Mouse (Mus musculus): ENCODE measurements around the gene Kcnh8. TPM values are rescaled to one million over a fixed set of nuclear protein-coding genes. Genes with fewer than 3 reads are reported as not detected.

Kcnh8 gene
- polyA plus RNA-seq, 1 experiment from 2014 or later = not detected

DNA sequence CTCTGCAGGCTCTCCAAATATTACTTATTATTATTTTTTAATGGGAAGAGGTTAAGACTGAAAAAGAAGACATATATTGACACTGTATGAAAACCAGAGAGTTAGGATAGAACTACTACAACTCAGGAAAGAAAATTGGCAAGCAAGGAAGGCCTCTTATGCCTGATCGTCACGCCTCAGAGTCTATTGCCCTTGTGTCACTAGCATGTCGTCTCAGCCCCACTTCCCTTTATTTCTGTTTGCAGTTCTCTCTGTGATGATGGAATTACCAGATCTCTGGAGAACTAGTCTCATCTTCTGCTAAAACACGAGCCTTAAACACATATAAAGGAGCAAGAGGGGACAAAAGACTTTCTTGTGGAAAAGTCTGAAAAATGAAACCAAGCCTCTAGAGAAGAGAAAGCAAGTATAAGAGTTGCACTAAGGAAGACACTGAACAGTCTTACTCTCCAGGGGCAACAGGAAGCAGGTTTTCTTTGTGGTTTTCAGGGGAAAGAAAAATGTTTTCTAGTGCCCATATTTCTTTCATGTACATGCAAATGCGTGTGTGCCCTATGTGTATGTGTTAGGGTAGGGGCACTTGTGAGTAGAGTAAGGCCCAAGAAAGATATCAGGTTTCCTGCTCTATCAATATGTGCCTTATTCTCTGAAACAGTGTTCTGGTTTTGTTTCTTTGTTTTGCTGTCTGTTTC is 10.9 kb upstream of the Kcnh8 start:
- Histone ChIP-seq H3K36me3 (replicated peaks; ENCODE audit: insufficient read depth, low read length) (no peaks in the 10 kb centered on the region), H3K27ac (ENCODE audit: low read depth) (no peak overlapping the region), H3K27me3 (ENCODE audit: insufficient read depth, low read length) (no peaks in the 10 kb centered on the region), H3K4me2 (ENCODE audit: low read depth, low read length) (no peak overlapping the region), H3K4me1 (ENCODE audit: insufficient read depth) (no peaks in the 10 kb centered on the region), H3K4me3 (ENCODE audit: low read depth, low read length) (no peak overlapping the region), H3K9ac (replicated peaks) (no peak overlapping the region), H3K9me3 (ENCODE audit: low read length) (no peaks in the 10 kb centered on the region)
- WGBS (ENCODE audit: insufficient replicate concordance) = 21% methylated on average over 5 of the region's 5 CpGs
- TF ChIP-seq EP300 (IDR thresholded peaks at IDR 0.05; ENCODE audit: low read depth) = no peak
- TF ChIP-seq CTCF (IDR thresholded peaks at IDR 0.05; ENCODE audit: low read depth) = no peak
- DNase-seq (no peak), ATAC-seq (no peak)

DNA sequence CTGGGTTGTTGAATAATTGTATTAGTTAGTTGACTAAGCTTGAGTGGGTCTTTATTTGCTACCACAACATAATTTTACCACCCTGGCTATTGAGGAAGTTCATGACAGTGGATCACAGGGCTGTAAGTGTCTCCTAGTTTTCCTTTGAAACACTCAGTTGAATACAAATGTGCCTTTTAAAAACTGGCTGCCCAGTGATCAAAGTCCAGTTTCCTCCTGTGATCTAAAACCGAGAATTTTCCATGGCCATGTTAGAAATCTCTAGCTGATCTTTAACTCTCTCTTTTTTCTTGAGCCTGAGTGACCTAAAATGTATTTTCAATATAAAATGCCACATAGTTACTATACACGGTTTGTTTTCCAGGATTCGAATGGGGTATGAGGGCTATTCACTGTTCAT is 3.4 kb upstream of the Kcnh8 start:
- H3K36me3 ChIP-seq (replicated peaks; ENCODE audit: insufficient read depth, low read length) = no peaks in the 10 kb centered on the region
- H3K4me3 ChIP-seq (ENCODE audit: low read depth, low read length) = no peak overlapping the region
- H3K27me3 ChIP-seq (ENCODE audit: insufficient read depth, low read length) = peaks cover 30% of the 10 kb centered on the region
- ATAC-seq = no peak
- no peak for TF ChIP-seq EP300 (IDR thresholded peaks at IDR 0.05; ENCODE audit: low read depth)
- TF ChIP-seq CTCF (IDR thresholded peaks at IDR 0.05; ENCODE audit: low read depth) = no peak
- DNase-seq = no peak
- 64% methylated on average over 3 of the region's 3 CpGs for WGBS (ENCODE audit: insufficient replicate concordance)
- H3K9ac ChIP-seq (replicated peaks) = no peak overlapping the region
- no peaks in the 10 kb centered on the region for H3K4me1 ChIP-seq (ENCODE audit: insufficient read depth)
- no peak overlapping the region for H3K27ac ChIP-seq (ENCODE audit: low read depth)
- no peaks in the 10 kb centered on the region for H3K9me3 ChIP-seq (ENCODE audit: low read length)
- H3K4me2 ChIP-seq (ENCODE audit: low read depth, low read length) = no peak overlapping the region

DNA sequence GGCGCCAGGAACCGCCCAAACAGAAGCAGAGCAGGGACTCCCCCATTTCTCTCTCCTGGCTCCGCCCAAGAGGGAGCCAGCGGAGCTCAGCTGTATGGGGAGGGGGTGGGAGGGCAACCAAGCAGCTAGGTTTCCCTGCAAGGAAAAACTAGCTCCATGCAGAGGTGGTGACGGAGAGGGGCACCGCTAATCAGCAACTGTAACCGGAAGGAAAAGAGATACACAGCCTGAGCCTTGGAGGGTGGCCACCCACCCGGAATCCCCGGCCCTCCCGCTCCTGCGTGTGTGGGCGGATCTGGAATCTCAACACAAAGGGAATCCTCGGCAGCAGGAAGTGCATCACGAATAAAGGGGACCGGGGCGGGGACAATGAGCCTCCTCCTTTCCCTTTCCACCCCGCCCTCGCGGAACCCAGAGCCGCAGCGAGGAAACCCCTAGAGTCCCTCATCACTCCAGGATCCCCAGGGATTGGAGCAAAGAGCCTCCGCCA is 1.6 kb upstream of the Kcnh8 start:
- H3K9ac ChIP-seq (replicated peaks) = no peak overlapping the region
- peak; percentile 23 for DNase-seq

DNA sequence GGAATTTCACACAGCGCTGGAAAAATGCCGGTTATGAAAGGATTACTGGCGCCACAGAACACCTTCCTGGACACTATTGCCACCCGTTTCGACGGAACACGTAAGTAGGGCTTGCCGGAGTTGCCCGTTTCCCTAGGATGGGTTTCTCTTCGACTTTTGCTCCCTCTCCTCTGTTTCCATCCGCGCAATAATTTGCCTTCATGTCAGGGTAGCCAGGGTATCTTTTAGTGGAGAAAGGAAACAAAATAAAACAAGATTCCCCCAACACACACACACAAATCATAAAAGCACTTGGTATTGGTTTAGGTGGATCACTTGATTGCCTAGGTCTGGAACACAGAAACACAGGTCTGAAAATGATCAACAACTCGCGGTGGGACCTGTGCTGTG is 267 bp downstream of the Kcnh8 start:
- TF ChIP-seq EP300 (IDR thresholded peaks at IDR 0.05; ENCODE audit: low read depth) (no peak), CTCF (IDR thresholded peaks at IDR 0.05; ENCODE audit: low read depth) (no peak)
- H3K27me3 ChIP-seq (ENCODE audit: insufficient read depth, low read length) = peaks cover 31% of the 10 kb centered on the region
- no peak overlapping the region for H3K27ac ChIP-seq (ENCODE audit: low read depth)
- no peaks in the 10 kb centered on the region for H3K9me3 ChIP-seq (ENCODE audit: low read length)
- 4% methylated on average over 14 of the region's 14 CpGs for WGBS (ENCODE audit: insufficient replicate concordance)
- no peaks in the 10 kb centered on the region for H3K4me1 ChIP-seq (ENCODE audit: insufficient read depth)
- DNase-seq = no peak
- H3K4me2 ChIP-seq (ENCODE audit: low read depth, low read length) = no peak overlapping the region
- no peaks in the 10 kb centered on the region for H3K36me3 ChIP-seq (replicated peaks; ENCODE audit: insufficient read depth, low read length)
- no peak overlapping the region for H3K4me3 ChIP-seq (ENCODE audit: low read depth, low read length)
- no peak overlapping the region for H3K9ac ChIP-seq (replicated peaks)
- ATAC-seq = no peak

More for the DNA sequence above, 1.6 kb upstream of the Kcnh8 start:
- H3K27me3 ChIP-seq (ENCODE audit: insufficient read depth, low read length) = peaks cover 31% of the 10 kb centered on the region
- TF ChIP-seq EP300 (IDR thresholded peaks at IDR 0.05; ENCODE audit: low read depth) (no peak), CTCF (IDR thresholded peaks at IDR 0.05; ENCODE audit: low read depth) (no peak)
- WGBS (ENCODE audit: insufficient replicate concordance) = under 1% methylated on average over 22 of the region's 22 CpGs
- peak overlapping the region; percentile 34 for H3K4me3 ChIP-seq (ENCODE audit: low read depth, low read length)
- no peaks in the 10 kb centered on the region for H3K4me1 ChIP-seq (ENCODE audit: insufficient read depth)
- H3K9me3 ChIP-seq (ENCODE audit: low read length) = no peaks in the 10 kb centered on the region
- peak; percentile 40 for ATAC-seq
- H3K27ac ChIP-seq (ENCODE audit: low read depth) = no peak overlapping the region
- H3K4me2 ChIP-seq (ENCODE audit: low read depth, low read length) = peak overlapping the region; percentile 65
- H3K36me3 ChIP-seq (replicated peaks; ENCODE audit: insufficient read depth, low read length) = no peaks in the 10 kb centered on the region

DNA sequence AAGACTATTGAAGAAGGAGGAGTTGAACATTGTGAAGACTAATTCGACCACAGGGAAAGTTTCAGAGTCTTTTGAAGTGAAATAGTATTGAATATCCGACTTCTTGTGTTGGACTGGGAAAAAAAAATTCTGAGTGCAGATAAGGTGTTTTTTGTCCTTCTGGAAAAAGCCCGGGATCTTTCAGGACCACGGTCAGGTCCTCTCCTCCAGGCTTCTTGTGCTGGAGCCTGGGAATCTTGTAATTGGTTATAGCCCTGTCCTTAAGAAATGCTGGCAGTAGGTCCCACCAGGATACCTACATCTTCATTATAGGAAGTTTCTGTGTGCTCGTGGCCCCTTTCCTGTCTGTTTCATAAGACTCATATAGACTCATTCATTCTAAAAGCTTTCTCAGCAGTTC is 902 bp downstream of the Kcnh8 start:
- H3K9me3 ChIP-seq (ENCODE audit: low read length) = no peaks in the 10 kb centered on the region
- no peak for TF ChIP-seq EP300 (IDR thresholded peaks at IDR 0.05; ENCODE audit: low read depth)
- no peak for TF ChIP-seq CTCF (IDR thresholded peaks at IDR 0.05; ENCODE audit: low read depth)
- no peak overlapping the region for H3K4me3 ChIP-seq (ENCODE audit: low read depth, low read length)
- no peaks in the 10 kb centered on the region for H3K4me1 ChIP-seq (ENCODE audit: insufficient read depth)
- no peak for DNase-seq
- 2% methylated on average over 5 of the region's 5 CpGs for WGBS (ENCODE audit: insufficient replicate concordance)
- no peaks in the 10 kb centered on the region for H3K36me3 ChIP-seq (replicated peaks; ENCODE audit: insufficient read depth, low read length)
- H3K27me3 ChIP-seq (ENCODE audit: insufficient read depth, low read length) = peaks cover 31% of the 10 kb centered on the region
- H3K4me2 ChIP-seq (ENCODE audit: low read depth, low read length) = no peak overlapping the region
- H3K27ac ChIP-seq (ENCODE audit: low read depth) = no peak overlapping the region
- H3K9ac ChIP-seq (replicated peaks) = no peak overlapping the region
- ATAC-seq = no peak

DNA sequence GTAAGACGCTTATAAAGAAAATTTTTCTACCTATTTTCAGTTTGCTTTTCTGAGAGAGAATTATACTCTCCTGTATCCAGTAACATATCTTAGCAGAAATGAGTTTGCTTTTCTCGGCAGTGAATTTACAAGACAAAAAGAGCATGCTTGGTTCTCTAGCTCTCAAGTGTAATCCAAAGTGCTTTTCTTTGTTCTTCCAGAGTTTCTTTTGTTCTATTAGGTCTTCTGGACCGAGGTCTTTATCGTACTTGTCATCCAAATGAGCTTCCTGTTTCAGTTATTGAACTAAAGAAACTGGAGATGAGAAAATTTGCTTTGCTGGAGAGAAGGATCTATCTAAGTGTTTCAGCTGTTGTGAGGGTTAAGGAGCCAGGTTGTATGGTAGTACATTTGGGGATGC is 8.9 kb downstream of the Kcnh8 start:
- Histone ChIP-seq H3K4me2 (ENCODE audit: low read depth, low read length) (no peak overlapping the region), H3K27me3 (ENCODE audit: insufficient read depth, low read length) (no peaks in the 10 kb centered on the region), H3K9ac (replicated peaks) (no peak overlapping the region), H3K36me3 (replicated peaks; ENCODE audit: insufficient read depth, low read length) (no peaks in the 10 kb centered on the region), H3K4me3 (ENCODE audit: low read depth, low read length) (no peak overlapping the region), H3K27ac (ENCODE audit: low read depth) (no peak overlapping the region), H3K9me3 (ENCODE audit: low read length) (no peaks in the 10 kb centered on the region), H3K4me1 (ENCODE audit: insufficient read depth) (no peaks in the 10 kb centered on the region)
- TF ChIP-seq CTCF (IDR thresholded peaks at IDR 0.05; ENCODE audit: low read depth) (no peak), EP300 (IDR thresholded peaks at IDR 0.05; ENCODE audit: low read depth) (no peak)
- ATAC-seq (no peak), DNase-seq (no peak)
- 58% methylated on average over 4 of the region's 4 CpGs for WGBS (ENCODE audit: insufficient replicate concordance)
